Mouse (Mus musculus) C2C12 (cell line): ENCODE measurements around the gene Bpi.

Source experiments
- CTCF ChIP-seq: IDR thresholded peaks from one replicate; pipeline ENCODE4 v1.5.1; 2011; ENCODE audit not compliant: control insufficient read depth, insufficient read depth, insufficient read length
- MAX ChIP-seq: IDR thresholded peaks from one replicate; pipeline ENCODE4 v1.6.1; 2011; ENCODE audit warnings: mild to moderate bottlenecking, control low read depth
- MYOG ChIP-seq: IDR thresholded peaks from one replicate; pipeline ENCODE4 v1.6.1; 2011; ENCODE audit not compliant: control insufficient read depth, insufficient read length; ENCODE audit errors: extremely low read depth
- USF1 ChIP-seq: IDR thresholded peaks from one replicate; pipeline ENCODE4 v1.6.1; 2011; ENCODE audit warnings: low read depth, mild to moderate bottlenecking, control low read depth, moderate library complexity

- TF ChIP-seq CTCF (no peak), MAX (no peak), MYOG (no peak), USF1 (no peak)
These were observed 15.6 kb upstream of the Bpi start for GRCm38 (mm10) chr2:158242170-158242896.
